27 mouse cellular contexts compared by ENCODE assay signal in the genomic region with DNA sequence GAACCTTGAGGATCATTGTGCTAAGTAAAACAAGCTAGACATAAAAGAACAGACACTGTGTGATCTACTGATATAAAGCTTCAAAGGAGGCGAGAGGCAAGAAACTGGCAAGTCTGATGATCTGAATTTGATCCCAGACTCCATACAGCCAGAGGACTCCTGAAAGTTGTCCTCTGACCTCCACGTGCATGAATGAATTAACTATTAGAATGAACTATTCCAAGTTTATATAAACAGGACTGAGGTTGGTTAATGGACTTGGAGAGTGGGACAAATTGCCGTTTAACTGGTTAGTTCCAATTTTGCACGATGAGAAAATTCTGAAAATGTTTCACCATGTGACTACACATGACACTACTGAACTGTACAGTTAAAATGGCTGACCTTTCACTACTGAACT. TPM values are rescaled to one million over a fixed set of nuclear protein-coding genes. Genes with fewer than 3 reads are reported as not detected.
DNase-seq lines count a peak whose midpoint lies in the region; TF ChIP-seq lines count a peak whose summit lies in the region.
"Had no signal": no experiment of that assay in that cellular context is flagged by ENCODE, and none has a peak within 500 bp of the region (broad histone marks: within the 10 kb centered on the region; RNA-seq: fewer than 3 reads in every experiment).

No protein-coding gene starts in this region.

- no peak for TF ChIP-seq EP300 in CH12.LX (IDR thresholded peaks at IDR 0.05; ENCODE audit: low read length)

- 53% methylated on average over 4 of the region's 4 CpGs for WGBS in kidney, adult 2 months
- 53% methylated on average over 4 of the region's 4 CpGs for WGBS in liver, adult 2 months

- no peak overlapping the region for H3K4me3 ChIP-seq in kidney, adult 2 months (ENCODE audit: insufficient read depth, low read depth, low read length)
- no peak overlapping the region for H3K4me3 ChIP-seq in liver, adult 2 months (ENCODE audit: insufficient read depth, low read depth, low read length)
- H3K4me3 ChIP-seq in CH12.LX (replicated peaks in 1 of 3; ENCODE audit: low read depth in 2 of 3, low read length in 2 of 3, poor library complexity in 1 of 3) = no peak overlapping the region

- H3K9ac ChIP-seq in liver, adult 2 months (ENCODE audit: low read depth, low read length) = no peak overlapping the region
- H3K9ac ChIP-seq in CH12.LX (ENCODE audit: insufficient read depth, low read depth) = no peak overlapping the region

- TF ChIP-seq POLR2A in kidney, adult 2 months (IDR thresholded peaks at IDR 0.05; ENCODE audit: low read depth, low read length) = no peak
- no peak for TF ChIP-seq POLR2A in liver, adult 2 months (IDR thresholded peaks at IDR 0.05; ENCODE audit: extremely low read depth, insufficient read depth, low read length)
- no peak for TF ChIP-seq POLR2A in CH12.LX (IDR thresholded peaks at IDR 0.05; ENCODE audit: low read depth, low read length)

- no peak overlapping the region; the same call in 1 of the 2 replicates for H3K27ac ChIP-seq in kidney, adult 2 months (ENCODE audit: insufficient read depth, low read depth, low read length)
- H3K27ac ChIP-seq in liver, adult 2 months (replicated peaks; ENCODE audit: insufficient read depth, low read depth, low read length) = no peak overlapping the region
- H3K27ac ChIP-seq in CH12.LX (ENCODE audit: insufficient read depth, low read depth) = no peak overlapping the region

- dilution Hi-C loops in CH12.LX (cut with MboI; ENCODE audit: extremely low pct_ligation_motif_present, extremely low pct_unique_long_range_greater_than_20kb, low sequenced_read_pairs) = no loop called here

- peak; percentile 61 for DNase-seq in kidney, adult 2 months
- no peak for DNase-seq in kidney, postnatal 14 days
- peak; percentile 72 for DNase-seq in kidney, adult 9 months
- no peak for DNase-seq in kidney, postnatal 10 days
- peak; percentile 59 for DNase-seq in liver, adult 2 months (ENCODE audit: extremely low read depth, low read depth, low spot score)
- no peak for DNase-seq in liver
- DNase-seq in CH12.LX (ENCODE audit: extremely low read depth) = no peak
- no peak for DNase-seq in spleen, postnatal 4 days (ENCODE audit: low spot score in 2 of 2)
- DNase-seq: adrenal gland, adult 2 months; adrenal gland, adult 8-10 months; adrenal gland, postnatal 10 days; adrenal gland, postnatal 14 days; adrenal gland, postnatal 25 days; adrenal gland, postnatal 36 days; B cell, adult 2 months; cerebellum, adult 11 months; cerebellum, adult 11-12 months; cerebellum, adult 18-20 months had no signal

- H3K79me2 ChIP-seq in liver, adult 2 months (ENCODE audit: control insufficient read depth, insufficient read depth, low read length) = peaks cover 3% of the 10 kb centered on the region; the same call in 1 of the 2 replicates
- H3K79me2 ChIP-seq in CH12.LX (replicated peaks; ENCODE audit: control insufficient read depth, extremely low read depth, insufficient read depth, poor library complexity, severe bottlenecking) = 0 out of 2 replicates have a peak, but pooled peaks cover 2% of the 10 kb centered on the region

- no peak for TF ChIP-seq RAD21 in CH12.LX (IDR thresholded peaks at IDR 0.05; ENCODE audit: low read depth, low read length)

- no peaks in the 10 kb centered on the region for H3K27me3 ChIP-seq in kidney, adult 2 months (replicated peaks; ENCODE audit: control insufficient read depth, insufficient read depth, low read length)
- no peaks in the 10 kb centered on the region for H3K27me3 ChIP-seq in liver, adult 2 months (ENCODE audit: control insufficient read depth, insufficient read depth, low read length)
- H3K27me3 ChIP-seq in CH12.LX (replicated peaks) = peaks cover 3% of the 10 kb centered on the region
- H3K27me3 ChIP-seq: Patski had no signal

- H3K9me3 ChIP-seq in CH12.LX (replicated peaks; ENCODE audit: low read length) = no peaks in the 10 kb centered on the region
- H3K9me3 ChIP-seq: G1E had no signal

- H3K36me3 ChIP-seq in kidney, adult 2 months (ENCODE audit: control insufficient read depth, insufficient read depth, low read length) = no peaks in the 10 kb centered on the region
- peaks cover 19% of the 10 kb centered on the region for H3K36me3 ChIP-seq in liver, adult 2 months (ENCODE audit: control insufficient read depth, insufficient read depth, low read length)
- no peaks in the 10 kb centered on the region for H3K36me3 ChIP-seq in CH12.LX (replicated peaks in 1 of 2; ENCODE audit: control insufficient read depth in 1 of 2, insufficient read depth in 1 of 2, low read length in 1 of 2)
- H3K36me3 ChIP-seq: G1E had no signal

- no peak for TF ChIP-seq CTCF in kidney, adult 2 months (conservative IDR thresholded peaks at IDR 0.05; ENCODE audit: insufficient read depth, insufficient read length, low read depth, low read length)
- no peak for TF ChIP-seq CTCF in liver, adult 2 months (IDR thresholded peaks at IDR 0.05; ENCODE audit: low read depth, low read length)
- TF ChIP-seq CTCF in CH12.LX (conservative IDR thresholded peaks at IDR 0.05 in 1 of 2, IDR thresholded peaks at IDR 0.05 in 1 of 2; ENCODE audit: low read depth in 2 of 2, low read length in 2 of 2) = no peak

- H3K4me2 ChIP-seq in CH12.LX (ENCODE audit: insufficient read depth, low read depth, poor library complexity, severe bottlenecking) = peak overlapping the region; percentile 1; the same call in 1 of the 2 replicates

- peaks cover 5% of the 10 kb centered on the region; the same call in 1 of the 2 replicates for H3K4me1 ChIP-seq in kidney, adult 2 months (ENCODE audit: control insufficient read depth, insufficient read depth, low read length)
- H3K4me1 ChIP-seq in liver, adult 2 months (ENCODE audit: control insufficient read depth, insufficient read depth, low read length) = peaks cover 12% of the 10 kb centered on the region
- H3K4me1 ChIP-seq in CH12.LX (ENCODE audit: control insufficient read depth in 1 of 2, insufficient read depth in 2 of 2) = peaks cover 24 to 47% of the 10 kb centered on the region in 2 experiments

- in situ Hi-C loops in CH12.LX (cut with MboI; ENCODE audit: low pct_ligation_motif_present, low pct_unique_long_range_greater_than_20kb, low sequenced_read_pairs) = loop anchor here (25.0 kb wide), 1 partner anchor 1012 kb away; no protein-coding TSS in a partner anchor

TF ChIP-seq in CH12.LX, 34 proteins besides CTCF, POLR2A, EP300 and RAD21:
- TF ChIP-seq ZKSCAN1 (IDR thresholded peaks at IDR 0.05; ENCODE audit: borderline replicate concordance, low read depth, low read length) = no peak
- 0 out of 2 replicates have a peak, but pooled peaks have one; percentile 25 for TF ChIP-seq MAX (IDR thresholded peaks at IDR 0.05; ENCODE audit: low read length)
- no peak for TF ChIP-seq E2F4 (IDR thresholded peaks at IDR 0.05; ENCODE audit: insufficient replicate concordance, low read depth, low read length)

RNA-seq across cellular contexts. Expression of gene Il18, which starts 5.7 kb away (rescaled TPM):
- polyA plus RNA-seq in kidney, adult 2 months (2012; rRNA removed) = 1.4 and 2.2 TPM in 2 replicates
- 27.1 and 32.8 TPM in 2 replicates for total RNA-seq in liver, adult 2 months (2014; rRNA removed)
- 11.1 and 15.4 TPM in 2 replicates for polyA plus RNA-seq in liver, adult 2 months (2012; rRNA removed)
- total RNA-seq in CH12.LX (2012; rRNA removed) (0.59 and 0.63 TPM in 2 replicates), CH12.LX (2014; rRNA removed) (0.70 and 0.98 TPM in 2 replicates)
- 0.56 TPM in 1 of 2 replicates, not detected in the other for polyA plus RNA-seq in CH12.LX (2012; ENCODE audit: insufficient read length, low read depth)
- total RNA-seq: G1E, MEL had no signal
- polyA plus RNA-seq: G1E had no signal

RNA-seq across cellular contexts. Expression of gene Bco2, which starts 6.0 kb away (rescaled TPM):
- 4.6 and 5.3 TPM in 2 replicates for polyA plus RNA-seq in kidney, adult 2 months (2012; rRNA removed)
- total RNA-seq in liver, adult 2 months (2014; rRNA removed) = 18.7 and 24.3 TPM in 2 replicates
- polyA plus RNA-seq in liver, adult 2 months (2012; rRNA removed) = 6.0 and 8.8 TPM in 2 replicates
- total RNA-seq in CH12.LX (2012; rRNA removed) (1.2 and 1.3 TPM in 2 replicates), CH12.LX (2014; rRNA removed) (0.68 and 0.73 TPM in 2 replicates)
- polyA plus RNA-seq in CH12.LX (2012; ENCODE audit: insufficient read length, low read depth) = 0.53 and 0.93 TPM in 2 replicates
- total RNA-seq: MEL had no signal
- polyA plus RNA-seq: G1E had no signal

RNA-seq across cellular contexts. Expression of gene Tex12, which starts 12.2 kb away (rescaled TPM):
- not detected in 2 replicates for polyA plus RNA-seq in kidney, adult 2 months (2012; rRNA removed)
- 0.20 and 0.55 TPM in 2 replicates for total RNA-seq in liver, adult 2 months (2014; rRNA removed)
- polyA plus RNA-seq in liver, adult 2 months (2012; rRNA removed) = 0.16 TPM in 1 of 2 replicates, not detected in the other
- not detected in 2 replicates for total RNA-seq in CH12.LX (2012; rRNA removed)
- not detected in 2 replicates for total RNA-seq in CH12.LX (2014; rRNA removed)
- not detected in 2 replicates for polyA plus RNA-seq in CH12.LX (2012; ENCODE audit: insufficient read length, low read depth)
- total RNA-seq: adrenal gland, adult 18-20 months; adrenal gland, adult 2 months; adrenal gland, adult 8-10 months; adrenal gland, postnatal 10 days; adrenal gland, postnatal 14 days; adrenal gland, postnatal 25 days; adrenal gland, postnatal 36 days; adrenal gland, postnatal 4 days; G1E; MEL had no signal
- polyA plus RNA-seq: activated CD4-positive, CD25-positive, alpha-beta regulatory T cell, adult 4 months; adrenal gland, adult 2 months; brain, embryonic 14.5 days; C2C12; CD4-positive, CD25-positive, alpha-beta regulatory T cell, adult 4 months; G1E; Patski had no signal

RNA-seq across cellular contexts. Expression of gene Pts, which starts 20.4 kb away (rescaled TPM):
- polyA plus RNA-seq in kidney, adult 2 months (2012; rRNA removed) = 50.2 and 58.6 TPM in 2 replicates
- 82.9 and 103 TPM in 2 replicates for total RNA-seq in liver, adult 2 months (2014; rRNA removed)
- polyA plus RNA-seq in liver, adult 2 months (2012; rRNA removed) = 25.5 and 34.4 TPM in 2 replicates
- total RNA-seq in CH12.LX (2012; rRNA removed) (35.3 and 37.9 TPM in 2 replicates), CH12.LX (2014; rRNA removed) (89.4 and 91.8 TPM in 2 replicates)
- 35.4 and 37.7 TPM in 2 replicates for polyA plus RNA-seq in CH12.LX (2012; ENCODE audit: insufficient read length, low read depth)

RNA-seq across cellular contexts. Expression of gene Plet1, which starts 54.6 kb away (rescaled TPM):
- polyA plus RNA-seq in kidney, adult 2 months (2012; rRNA removed) = 82.6 and 86.0 TPM in 2 replicates
- 0.37 and 0.47 TPM in 2 replicates for total RNA-seq in liver, adult 2 months (2014; rRNA removed)
- polyA plus RNA-seq in liver, adult 2 months (2012; rRNA removed) = 0.73 and 0.86 TPM in 2 replicates
- total RNA-seq in CH12.LX (2012; rRNA removed) = 0.08 TPM in 1 of 2 replicates, not detected in the other
- total RNA-seq in CH12.LX (2014; rRNA removed) = not detected in 2 replicates
- polyA plus RNA-seq in CH12.LX (2012; ENCODE audit: insufficient read length, low read depth) = 0.19 TPM in 1 of 2 replicates, not detected in the other
- total RNA-seq: adrenal gland, postnatal 36 days; G1E had no signal
- polyA plus RNA-seq: adrenal gland, adult 2 months had no signal

Comparison
In these comparisons a context has a peak if more than half of its experiments do, and no peak if none do; other contexts are left out.
1. DNase-seq: peak in kidney, adult 2 months (single experiment), kidney, adult 9 months (single experiment) and liver, adult 2 months (single experiment); none in kidney, postnatal 14 days (single experiment), kidney, postnatal 10 days (single experiment), liver (single experiment), CH12.LX (single experiment) and spleen, postnatal 4 days (0 of 2).